Mouse (Mus musculus): ENCODE results near the gene Gm20388.

GRCm38 (mm10) chr8:124105869-124106268, 4195.2 kb downstream of the Gm20388 start:
- TF ChIP-seq CTCF (IDR thresholded peaks at IDR 0.05; ENCODE audit: low read depth) (no peak), EP300 (optimal IDR thresholded peaks at IDR 0.05) (no peak)
